Mouse (Mus musculus) adrenal gland, adult 2 months (tissue): Measurements from ENCODE around the gene Hfe. TPM values are rescaled to one million over a fixed set of nuclear protein-coding genes. Genes with fewer than 3 reads are reported as not detected.
"Not testable (repeated sequence)": the region's sequence is repeated elsewhere in the genome, so short reads cannot be mapped to it uniquely, and the experiment has no call there.

Experiments used
- DNase-seq: peaks from one replicate; pipeline ENCODE4 v3.0.0; 2021
- polyA plus RNA-seq: library from polyadenylated mRNA; depleted of rRNA; stranded (reverse); fragments of >200 nt; gene quantifications from 2 replicates; pipeline ENCODE4 v1.2.3, GENCODE M21; 2012
- total RNA-seq, 2 experiments: library from RNA; stranded (reverse); gene quantifications; 2 replicates each; pipeline ENCODE4 v1.2.3; 2021

Gene Hfe
- total and polyA plus RNA-seq, 3 experiments: 22.3 to 33.0 (median 27.9) TPM

GRCm38 (mm10) chr13:23744421-23745380 is 34.0 kb upstream of the Hfe start:
- DNase-seq: no peak

- no peak for DNase-seq
Measured at GRCm38 (mm10) chr13:23743963-23744362, 33.3 kb upstream of the Hfe start.

- no peak for DNase-seq
Measured at GRCm38 (mm10) chr13:23743215-23743614, 32.6 kb upstream of the Hfe start.

GRCm38 (mm10) chr13:23742007-23742406 is 31.4 kb upstream of the Hfe start:
- DNase-seq: no peak

GRCm38 (mm10) chr13:23740910-23741309 is 30.3 kb upstream of the Hfe start:
- no peak for DNase-seq

GRCm38 (mm10) chr13:23740256-23740840 is 29.7 kb upstream of the Hfe start:
- no peak for DNase-seq

- no peak for DNase-seq
Measured at GRCm38 (mm10) chr13:23739922-23740252, 29.2 kb upstream of the Hfe start.

GRCm38 (mm10) chr13:23739069-23739921 is 28.6 kb upstream of the Hfe start:
- DNase-seq: peak; percentile 95

- DNase-seq: peak; percentile 94
Measured at GRCm38 (mm10) chr13:23738677-23739068, 28.0 kb upstream of the Hfe start, which contains the start of gene Hist1h1c. Hist1h1c (plus strand) TSS chr13:23738808.

- no peak for DNase-seq
Measured at GRCm38 (mm10) chr13:23738041-23738440, 27.4 kb upstream of the Hfe start.

- DNase-seq: no peak
Measured at GRCm38 (mm10) chr13:23737091-23737490, 26.4 kb upstream of the Hfe start.

GRCm38 (mm10) chr13:23732156-23732804 is 21.6 kb upstream of the Hfe start:
- DNase-seq: peak; percentile 41

- peak; percentile 63 for DNase-seq
Measured at GRCm38 (mm10) chr13:23730479-23730878, 19.8 kb upstream of the Hfe start.

GRCm38 (mm10) chr13:23729706-23730105 is 19.1 kb upstream of the Hfe start:
- no peak for DNase-seq

- no peak for DNase-seq
Measured at GRCm38 (mm10) chr13:23729192-23729525, 18.5 kb upstream of the Hfe start.

GRCm38 (mm10) chr13:23728472-23729191 is 18.0 kb upstream of the Hfe start:
- DNase-seq: no peak

- no peak for DNase-seq
Measured at GRCm38 (mm10) chr13:23725213-23725612, 14.6 kb upstream of the Hfe start.

- DNase-seq: no peak
Measured at GRCm38 (mm10) chr13:23724239-23724638, 13.6 kb upstream of the Hfe start.

GRCm38 (mm10) chr13:23717593-23718245 is 7.1 kb upstream of the Hfe start:
- DNase-seq: not testable (repeated sequence)

GRCm38 (mm10) chr13:23717176-23717575 is 6.5 kb upstream of the Hfe start:
- no peak for DNase-seq
